Mouse (Mus musculus): ENCODE measurements at regions not wholly inside any gene's neighbourhood (a gene's known extent, or its start where the extent isn't known, plus 50 kb on each side); places are given as distances from the start of the nearest gene placed in this dataset.

DNA sequence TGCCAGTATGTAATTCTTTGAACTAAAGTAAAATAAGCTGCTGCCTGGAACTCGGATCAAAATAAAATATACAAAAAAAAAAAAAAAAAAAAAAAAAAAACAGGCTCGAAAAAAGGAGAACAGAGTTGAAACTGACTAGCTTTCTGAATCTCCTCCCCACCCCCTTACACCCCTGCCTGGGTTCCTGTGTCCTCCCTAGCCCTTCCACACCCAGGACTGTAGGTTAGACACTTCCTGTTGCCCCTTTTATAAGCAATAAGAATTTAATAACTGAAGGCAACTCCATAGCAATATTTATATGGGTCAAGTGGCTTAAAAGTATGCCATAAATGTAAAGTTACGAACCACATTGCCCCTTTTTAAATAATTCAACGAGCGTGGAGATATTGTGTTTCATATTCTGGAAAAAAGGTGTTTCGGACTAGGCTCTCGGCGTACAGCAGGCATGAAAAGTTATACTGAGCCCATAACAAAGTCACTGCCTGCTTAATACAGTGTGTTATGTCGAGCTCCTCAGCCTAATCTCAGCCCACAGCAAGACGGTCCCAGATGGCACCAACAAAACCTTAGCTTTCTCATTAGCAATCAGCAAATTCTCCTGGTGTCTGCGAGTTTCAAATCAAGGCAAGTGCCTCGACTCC is 349.0 kb upstream of the Mki67 start:
- Histone ChIP-seq H3K36me3 (ENCODE audit: control insufficient read depth in 1 of 2, insufficient read depth in 2 of 2, low read length in 2 of 2) (no peaks in the 10 kb centered on the region), H3K79me2 (ENCODE audit: control insufficient read depth, insufficient read depth, low read length, poor library complexity) (no peaks in the 10 kb centered on the region), H3K4me3 (ENCODE audit: control insufficient read depth in 1 of 2, insufficient read depth in 1 of 2, low read depth in 2 of 2, low read length in 2 of 2) (no peak overlapping the region), H3K9me3 (replicated peaks; ENCODE audit: insufficient read depth, low read length) (no peaks in the 10 kb centered on the region), H3K27me3 (ENCODE audit: control insufficient read depth in 1 of 2, insufficient read depth in 2 of 2, low read length in 2 of 2) (no peaks in the 10 kb centered on the region), H3K9ac (ENCODE audit: control insufficient read depth, low read depth, low read length, poor library complexity, severe bottlenecking) (no peak overlapping the region), H3K27ac (ENCODE audit: control insufficient read depth, low read depth, low read length) (no peak overlapping the region), H3K4me1 (ENCODE audit: control insufficient read depth in 1 of 2, insufficient read depth in 2 of 2, low read length in 2 of 2) (no peaks in the 10 kb centered on the region)
- DNase-seq (ENCODE audit: low read depth, low spot score) = no peak
- no peak for TF ChIP-seq EP300 (IDR thresholded peaks at IDR 0.05; ENCODE audit: low read depth in 1 of 2, low read length in 2 of 2)
- no peak for TF ChIP-seq KAT2A (conservative IDR thresholded peaks at IDR 0.05; ENCODE audit: low read depth, low read length)
- no peak for TF ChIP-seq MAX (IDR thresholded peaks at IDR 0.05; ENCODE audit: low read length)
- TF ChIP-seq SMC3 (IDR thresholded peaks at IDR 0.05; ENCODE audit: low read depth, low read length) = no peak
- TF ChIP-seq CTCF (IDR thresholded peaks at IDR 0.05 in 2 of 3, conservative IDR thresholded peaks at IDR 0.05 in 1 of 3; ENCODE audit: control insufficient read depth in 1 of 3, insufficient read depth in 1 of 3, low read depth in 2 of 3, low read length in 3 of 3, poor library complexity in 1 of 3, severe bottlenecking in 1 of 3) = no peak
- no peak for TF ChIP-seq USF1 (IDR thresholded peaks at IDR 0.05; ENCODE audit: low read depth, low read length)

DNA sequence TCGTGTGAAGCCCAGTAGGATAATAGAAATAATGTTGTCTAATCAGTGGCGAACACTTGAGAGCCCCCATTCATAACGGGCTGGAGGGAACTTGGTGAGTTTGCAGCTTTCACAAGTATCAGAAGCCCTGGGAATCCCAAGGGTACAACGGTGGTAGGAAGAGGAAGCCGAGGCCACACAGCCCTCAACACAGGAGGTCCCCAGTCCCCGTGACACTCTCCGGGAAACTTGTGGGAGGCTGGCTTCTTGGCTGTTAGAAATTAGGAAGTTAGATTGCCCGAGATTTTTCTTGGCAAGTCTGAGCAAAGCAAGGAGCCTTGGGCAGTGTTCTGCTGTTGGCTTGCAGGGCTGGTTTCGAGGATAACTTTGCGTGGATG is 349.5 kb upstream of the Mki67 start:
- DNase-seq (ENCODE audit: low read depth, low spot score) = no peak
- no peaks in the 10 kb centered on the region for H3K27me3 ChIP-seq (ENCODE audit: control insufficient read depth in 1 of 2, insufficient read depth in 2 of 2, low read length in 2 of 2)
- H3K36me3 ChIP-seq (ENCODE audit: control insufficient read depth in 1 of 2, insufficient read depth in 2 of 2, low read length in 2 of 2) = no peaks in the 10 kb centered on the region
- no peak for TF ChIP-seq CHD2 (IDR thresholded peaks at IDR 0.05; ENCODE audit: low read length)
- TF ChIP-seq MAFK (IDR thresholded peaks at IDR 0.05; ENCODE audit: borderline replicate concordance, low read depth, low read length) = no peak
- TF ChIP-seq NRF1 (IDR thresholded peaks at IDR 0.05; ENCODE audit: insufficient read depth, low read depth, low read length, poor library complexity, severe bottlenecking) = no peak
- TF ChIP-seq ETS1 (IDR thresholded peaks at IDR 0.05; ENCODE audit: low read depth, low read length) = no peak
- TF ChIP-seq EP300 (IDR thresholded peaks at IDR 0.05; ENCODE audit: low read depth in 1 of 2, low read length in 2 of 2) = no peak
- TF ChIP-seq ZKSCAN1 (IDR thresholded peaks at IDR 0.05; ENCODE audit: low read depth, low read length) = no peak
- no peak for TF ChIP-seq NELFE (IDR thresholded peaks at IDR 0.05; ENCODE audit: low read depth, low read length)
- TF ChIP-seq ZNF384 (IDR thresholded peaks at IDR 0.05; ENCODE audit: low read depth, low read length) = no peak
- TF ChIP-seq POLR2AphosphoS2 (IDR thresholded peaks at IDR 0.05; ENCODE audit: low read length) = no peak
- no peak for TF ChIP-seq CHD1 (IDR thresholded peaks at IDR 0.05; ENCODE audit: low read depth, low read length)
- no peak for TF ChIP-seq ZMIZ1 (IDR thresholded peaks at IDR 0.05; ENCODE audit: low read depth, low read length)
- no peak for TF ChIP-seq MYC (IDR thresholded peaks at IDR 0.05; ENCODE audit: low read depth, low read length)
- no peak for TF ChIP-seq ZC3H11A (IDR thresholded peaks at IDR 0.05; ENCODE audit: low read depth, low read length)
- TF ChIP-seq BHLHE40 (IDR thresholded peaks at IDR 0.05; ENCODE audit: borderline replicate concordance, low read depth, low read length) = no peak
- no peak for TF ChIP-seq CTCF (IDR thresholded peaks at IDR 0.05 in 2 of 3, conservative IDR thresholded peaks at IDR 0.05 in 1 of 3; ENCODE audit: control insufficient read depth in 1 of 3, insufficient read depth in 1 of 3, low read depth in 2 of 3, low read length in 3 of 3, poor library complexity in 1 of 3, severe bottlenecking in 1 of 3)
- no peaks in the 10 kb centered on the region for H3K9me3 ChIP-seq (replicated peaks; ENCODE audit: insufficient read depth, low read length)
- H3K79me2 ChIP-seq (ENCODE audit: control insufficient read depth, insufficient read depth, low read length, poor library complexity) = no peaks in the 10 kb centered on the region
- no peaks in the 10 kb centered on the region for H3K4me1 ChIP-seq (ENCODE audit: control insufficient read depth in 1 of 2, insufficient read depth in 2 of 2, low read length in 2 of 2)
- H3K9ac ChIP-seq (ENCODE audit: control insufficient read depth, low read depth, low read length, poor library complexity, severe bottlenecking) = no peak overlapping the region
- H3K27ac ChIP-seq (ENCODE audit: control insufficient read depth, low read depth, low read length) = no peak overlapping the region
- no peak overlapping the region for H3K4me3 ChIP-seq (ENCODE audit: control insufficient read depth in 1 of 2, insufficient read depth in 1 of 2, low read depth in 2 of 2, low read length in 2 of 2)

All from MEL (cell line).